Mouse (Mus musculus): ENCODE results near the gene D830030K20Rik. TPM values are rescaled to one million over a fixed set of nuclear protein-coding genes. Genes with fewer than 3 reads are reported as not detected.

Gene D830030K20Rik
- polyA plus RNA-seq (2015; fragmentation: Illumina TruSeq; extraction: RNeasy Lipid Tissue Mini Kit (QIAGEN cat#74804); ENCODE audit: low read depth, low replicate concordance): 8.9 TPM

GRCm38 (mm10) chr14:3208272-3209152 is at the start of gene D830030K20Rik:
D830030K20Rik (plus strand) TSS chr14:3208488.

DNA sequence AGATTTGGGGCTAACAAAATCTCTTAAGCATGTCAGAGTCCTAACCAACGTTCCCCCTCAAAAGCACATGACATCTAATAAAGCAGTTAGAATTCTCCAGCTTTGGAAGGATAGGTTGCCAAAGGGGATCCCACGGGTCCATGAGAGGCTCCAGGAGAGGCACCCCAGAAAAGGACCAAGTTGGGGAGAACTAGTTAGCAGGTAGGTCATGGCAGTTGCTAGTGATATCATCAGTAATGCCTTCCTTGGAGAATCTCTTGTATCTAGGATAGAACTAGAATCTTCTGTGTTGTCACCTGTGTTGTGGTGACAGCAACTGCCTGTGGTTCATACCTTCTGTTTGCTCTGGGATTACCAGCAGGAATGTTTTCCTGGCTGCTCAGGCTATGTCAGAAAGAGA is 20.3 kb upstream of the D830030K20Rik start, which contains the start of gene Gm5795:
Gene Gm5795, plus strand, starts transcription at position 301 of the 400 bp plus-strand sequence.

Other genes with a start within 250 kb of the D830030K20Rik start
- gene Gm2888, start 178.5 kb upstream of the D830030K20Rik start, polyA plus RNA-seq (2015; fragmentation: Illumina TruSeq; extraction: RNeasy Lipid Tissue Mini Kit (QIAGEN cat#74804); ENCODE audit: low read depth, low replicate concordance): not detected
- 2.3 TPM for gene Gm2897, start 159.2 kb upstream of the D830030K20Rik start, polyA plus RNA-seq (2015; fragmentation: Illumina TruSeq; extraction: RNeasy Lipid Tissue Mini Kit (QIAGEN cat#74804); ENCODE audit: low read depth, low replicate concordance)
- gene Gm10340, start 74.5 kb upstream of the D830030K20Rik start, polyA plus RNA-seq (2015; fragmentation: Illumina TruSeq; extraction: RNeasy Lipid Tissue Mini Kit (QIAGEN cat#74804); ENCODE audit: low read depth, low replicate concordance): not detected
- gene Gm5795, start 20.2 kb upstream of the D830030K20Rik start, polyA plus RNA-seq (2015; fragmentation: Illumina TruSeq; extraction: RNeasy Lipid Tissue Mini Kit (QIAGEN cat#74804); ENCODE audit: low read depth, low replicate concordance): not detected
- 0.27 TPM for gene Gm2956, start 124.1 kb downstream of the D830030K20Rik start, polyA plus RNA-seq (2015; fragmentation: Illumina TruSeq; extraction: RNeasy Lipid Tissue Mini Kit (QIAGEN cat#74804); ENCODE audit: low read depth, low replicate concordance)
- gene Gm10413, start 186.6 kb downstream of the D830030K20Rik start, polyA plus RNA-seq (2015; fragmentation: Illumina TruSeq; extraction: RNeasy Lipid Tissue Mini Kit (QIAGEN cat#74804); ENCODE audit: low read depth, low replicate concordance): not detected
- 4.3 TPM for gene Gm10409, start 204.1 kb downstream of the D830030K20Rik start, polyA plus RNA-seq (2015; fragmentation: Illumina TruSeq; extraction: RNeasy Lipid Tissue Mini Kit (QIAGEN cat#74804); ENCODE audit: low read depth, low replicate concordance)
- 1.4 TPM for gene Gm3005, start 219.6 kb downstream of the D830030K20Rik start, polyA plus RNA-seq (2015; fragmentation: Illumina TruSeq; extraction: RNeasy Lipid Tissue Mini Kit (QIAGEN cat#74804); ENCODE audit: low read depth, low replicate concordance)
- not detected for gene Gm10408, start 240.9 kb downstream of the D830030K20Rik start, polyA plus RNA-seq (2015; fragmentation: Illumina TruSeq; extraction: RNeasy Lipid Tissue Mini Kit (QIAGEN cat#74804); ENCODE audit: low read depth, low replicate concordance)